Mouse (Mus musculus): ENCODE measurements around the gene Pnpla1. TPM values are rescaled to one million over a fixed set of nuclear protein-coding genes. Genes with fewer than 3 reads are reported as not detected.
"Not testable (repeated sequence)": the region's sequence is repeated elsewhere in the genome, so short reads cannot be mapped to it uniquely, and the experiment has no call there.

Gene Pnpla1
- total RNA-seq, 1 experiment from 2014 or later: not detected

DNA sequence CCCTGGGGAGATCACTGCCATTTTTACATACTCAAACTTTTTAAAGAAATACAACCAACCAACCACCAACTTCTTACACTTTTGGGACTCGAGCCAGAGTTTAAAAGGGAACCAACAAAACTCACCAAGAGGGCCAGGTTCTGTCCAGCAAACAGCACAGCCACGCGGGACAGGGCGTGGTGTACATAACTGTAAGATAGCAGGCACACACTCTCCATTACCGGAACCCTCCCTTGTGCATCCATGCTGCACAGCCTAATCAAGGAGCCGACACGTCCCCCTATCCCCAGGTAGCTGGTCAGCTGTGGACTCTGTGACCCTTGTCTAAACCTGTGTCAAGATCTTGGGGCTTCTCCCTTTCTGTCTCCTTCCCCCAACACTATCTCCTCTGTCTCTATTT, 20.4 kb upstream of the Pnpla1 start:
- no peak for ATAC-seq (replicated peaks; ENCODE audit: low read depth, poor library complexity, severe bottlenecking)

DNA sequence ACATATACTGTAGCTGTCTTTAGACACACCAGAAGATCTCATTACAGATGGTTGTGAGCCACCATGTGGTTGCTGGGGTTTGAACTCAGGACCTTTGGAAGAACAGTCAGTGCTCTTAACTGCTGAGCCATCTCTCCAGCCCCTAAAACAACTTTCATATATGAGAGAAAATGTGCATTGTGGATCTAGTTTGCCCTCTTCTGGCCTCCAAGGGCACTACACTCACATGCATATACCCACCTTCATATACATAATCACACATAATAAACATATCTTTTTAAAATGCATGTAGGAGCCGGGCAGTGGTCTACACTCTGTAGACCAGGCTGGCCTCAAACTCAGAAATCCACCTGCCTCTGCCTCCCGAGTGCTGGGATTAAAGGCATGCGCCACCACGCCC, 16.3 kb upstream of the Pnpla1 start:
- ATAC-seq (replicated peaks; ENCODE audit: low read depth, poor library complexity, severe bottlenecking): not testable (repeated sequence)

DNA sequence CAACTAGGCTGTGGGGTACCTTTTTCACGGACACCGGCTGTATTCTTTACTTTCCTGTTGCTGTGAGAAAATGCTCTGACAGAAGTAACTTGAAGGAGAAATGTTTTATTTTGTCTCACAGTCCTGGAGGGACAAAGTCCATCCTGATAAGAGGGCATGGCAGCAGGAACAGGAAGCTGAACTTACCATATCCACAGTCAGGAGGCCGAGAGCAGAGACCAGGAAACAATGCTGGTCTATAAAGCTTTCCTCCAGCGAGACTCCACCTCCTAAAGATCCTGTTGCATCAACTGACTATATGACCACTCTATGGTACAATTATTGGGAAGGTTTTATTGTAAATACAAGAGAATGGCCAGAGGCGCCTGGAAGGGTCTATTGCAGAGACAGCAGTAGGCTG, 14.5 kb upstream of the Pnpla1 start:
- no peak for ATAC-seq (replicated peaks; ENCODE audit: low read depth, poor library complexity, severe bottlenecking)

DNA sequence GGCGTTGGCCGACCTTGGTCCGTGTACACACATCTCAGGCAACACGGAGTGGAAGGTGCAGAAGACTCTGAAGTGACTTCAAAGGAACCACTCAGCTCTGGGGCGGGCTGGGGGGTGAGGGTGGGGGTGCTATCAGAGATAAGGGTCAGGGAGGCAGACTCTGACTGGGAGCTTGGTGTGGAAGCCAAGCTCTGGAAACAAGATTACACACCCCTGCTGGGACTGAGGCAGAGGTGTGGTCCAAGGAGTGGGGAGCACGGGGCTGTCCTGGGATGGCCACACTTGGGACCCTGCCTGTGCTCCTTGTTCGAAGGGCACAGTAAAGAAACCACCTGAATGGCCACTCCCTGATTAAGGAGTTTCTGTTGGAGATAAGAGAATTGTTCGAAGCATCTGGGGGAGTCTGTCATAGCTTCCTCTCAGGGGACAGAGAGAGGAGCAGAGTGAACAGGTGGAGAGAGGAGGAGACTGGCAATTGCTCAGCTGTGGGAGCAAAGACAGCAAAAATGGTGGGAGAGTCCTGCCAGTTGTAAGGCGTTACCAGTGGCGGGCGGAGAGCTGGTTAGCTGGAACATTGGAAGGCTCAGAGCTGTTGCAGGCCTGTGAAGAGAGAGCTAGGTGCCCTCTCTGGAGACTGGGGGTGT, 11.1 kb upstream of the Pnpla1 start:
- peak; percentile 47; the same call in 1 of the 2 replicates for ATAC-seq (replicated peaks; ENCODE audit: low read depth, poor library complexity, severe bottlenecking)

DNA sequence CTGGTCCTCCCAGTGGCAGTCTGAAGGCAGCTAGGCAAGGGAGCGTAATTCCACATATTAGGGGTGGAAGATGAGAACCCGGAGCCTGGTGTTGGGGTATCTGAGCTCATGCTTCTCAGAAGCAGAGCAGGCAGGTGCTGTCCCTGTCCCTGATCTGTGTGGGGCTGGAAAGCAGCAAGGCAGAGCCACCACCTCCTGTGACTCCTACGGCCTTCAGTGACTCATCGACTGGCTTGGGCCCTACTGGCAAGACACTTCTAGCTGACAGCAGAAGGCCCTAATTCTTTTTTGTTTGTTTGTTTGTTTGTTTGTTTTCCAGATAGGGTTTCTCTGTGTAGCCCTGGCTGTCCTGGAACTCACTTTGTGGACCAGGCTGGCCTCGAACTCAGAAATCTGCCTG, 7.7 kb upstream of the Pnpla1 start:
- no peak for ATAC-seq (replicated peaks; ENCODE audit: low read depth, poor library complexity, severe bottlenecking)

DNA sequence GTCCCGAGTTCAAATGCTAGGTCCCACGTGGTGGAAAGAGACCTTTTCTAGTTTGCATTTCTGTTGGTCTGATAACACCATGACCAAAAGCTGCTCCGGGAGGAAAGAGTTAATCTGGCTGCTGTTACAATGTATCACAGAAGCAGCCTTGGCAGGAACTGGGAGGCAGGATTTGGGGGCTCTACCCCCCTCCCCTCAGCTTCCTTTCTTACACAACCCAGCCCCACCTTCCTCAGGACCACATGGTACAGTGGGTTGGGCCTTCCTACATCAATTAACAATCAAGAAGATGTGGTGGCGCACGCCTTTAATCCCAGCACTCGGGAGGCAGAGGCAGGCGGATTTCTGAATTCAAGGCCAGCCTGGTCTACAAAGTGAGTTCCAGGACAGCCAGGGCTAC, 3.8 kb upstream of the Pnpla1 start:
- no peak; the same call in 1 of the 2 replicates for ATAC-seq (replicated peaks; ENCODE audit: low read depth, poor library complexity, severe bottlenecking)

DNA sequence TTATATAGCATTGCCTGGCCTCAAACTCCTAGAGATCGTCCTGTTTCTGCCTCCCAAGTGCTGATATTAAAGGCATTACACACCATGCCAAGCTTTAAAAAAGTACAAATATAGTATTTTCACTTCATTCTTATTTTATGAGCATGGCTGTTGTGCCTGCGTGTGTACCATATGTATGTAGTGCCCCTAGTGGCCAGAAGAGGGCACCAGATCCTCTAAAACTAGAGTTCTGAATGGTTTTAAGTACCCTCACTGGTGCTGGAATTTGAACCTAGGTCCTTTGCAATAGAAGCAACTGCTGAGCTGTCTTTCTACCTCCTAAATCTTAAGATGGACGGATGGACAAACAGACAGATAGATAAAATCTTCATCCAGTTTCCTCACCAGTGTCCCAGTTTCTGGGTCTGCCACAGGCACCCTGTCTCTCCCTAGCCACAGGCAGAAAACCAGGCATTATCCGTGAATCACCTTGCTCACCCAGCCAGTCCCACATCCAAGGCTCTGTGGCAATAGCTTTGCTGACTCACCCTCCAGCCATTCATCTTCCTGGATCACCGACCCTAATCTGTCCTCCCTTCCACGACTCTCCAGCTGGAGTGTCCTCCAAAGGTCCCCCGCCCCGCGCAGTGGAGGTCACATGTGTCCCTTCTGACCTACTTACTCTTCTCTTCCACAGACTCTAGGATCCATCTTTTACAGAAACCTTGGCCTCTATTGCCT, 2.9 kb upstream of the Pnpla1 start:
- ATAC-seq (replicated peaks; ENCODE audit: low read depth, poor library complexity, severe bottlenecking): no peak

DNA sequence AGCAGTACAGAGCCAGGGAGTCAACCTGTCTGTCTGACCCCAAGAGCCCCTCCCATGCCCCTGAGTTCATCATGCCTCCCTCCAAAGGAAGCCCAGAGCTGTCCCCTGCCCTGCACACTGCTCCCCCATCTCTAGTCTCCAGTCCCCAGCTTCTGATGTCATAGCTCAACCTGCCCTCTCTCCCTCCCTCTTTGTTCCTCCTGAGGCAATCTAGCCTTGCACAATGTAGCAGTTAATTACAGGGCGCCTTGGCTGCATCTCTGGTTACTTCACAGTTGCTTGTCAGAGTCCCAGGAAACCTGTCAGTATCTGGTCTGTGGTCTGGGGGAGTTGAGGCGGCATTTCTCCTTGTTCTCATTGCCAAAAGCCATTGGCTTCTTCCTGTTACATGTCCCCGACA, 2.2 kb upstream of the Pnpla1 start:
- peak; percentile 75 for ATAC-seq (replicated peaks; ENCODE audit: low read depth, poor library complexity, severe bottlenecking)

DNA sequence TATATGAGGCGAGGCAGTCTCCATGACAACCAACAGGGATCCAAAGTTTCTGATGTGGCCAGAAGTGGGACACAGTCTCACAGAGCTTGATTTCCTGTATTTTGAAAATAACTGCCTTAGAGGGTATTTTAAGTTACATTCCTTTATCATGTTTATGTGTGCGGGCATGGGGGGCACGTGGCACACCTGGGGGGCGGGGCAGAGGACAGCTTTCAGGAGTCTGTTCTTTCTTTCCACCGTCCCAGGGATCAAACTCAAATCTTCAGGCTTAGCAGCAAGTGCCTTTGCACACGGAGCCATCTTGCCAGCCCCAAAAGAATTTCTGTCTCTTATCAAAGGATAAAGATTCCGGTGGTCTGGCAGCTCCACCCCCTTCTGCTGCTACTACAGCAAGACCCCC, 5.7 kb downstream of the Pnpla1 start:
- no peak for ATAC-seq (replicated peaks; ENCODE audit: low read depth, poor library complexity, severe bottlenecking)

DNA sequence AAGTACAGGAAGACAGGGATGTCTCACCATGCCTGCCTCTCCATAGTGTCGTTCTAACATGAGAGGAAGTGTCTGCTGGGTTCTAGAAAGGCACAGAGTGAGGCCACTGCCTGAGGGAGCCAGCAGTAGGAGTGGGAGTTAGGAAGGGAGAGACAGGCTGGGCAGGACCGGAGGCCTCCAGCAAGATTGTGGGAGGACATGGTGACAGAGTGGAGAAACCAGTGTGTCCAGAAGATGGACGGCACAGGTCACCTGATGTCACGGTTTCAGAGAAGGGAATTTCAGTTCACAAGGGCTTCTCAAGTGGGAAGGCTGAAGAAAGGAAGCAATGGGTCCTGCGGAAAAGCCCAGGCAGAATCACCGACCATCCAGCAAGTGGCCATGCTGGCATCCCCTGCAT, 6.3 kb downstream of the Pnpla1 start:
- no peak for ATAC-seq (replicated peaks; ENCODE audit: low read depth, poor library complexity, severe bottlenecking)

DNA sequence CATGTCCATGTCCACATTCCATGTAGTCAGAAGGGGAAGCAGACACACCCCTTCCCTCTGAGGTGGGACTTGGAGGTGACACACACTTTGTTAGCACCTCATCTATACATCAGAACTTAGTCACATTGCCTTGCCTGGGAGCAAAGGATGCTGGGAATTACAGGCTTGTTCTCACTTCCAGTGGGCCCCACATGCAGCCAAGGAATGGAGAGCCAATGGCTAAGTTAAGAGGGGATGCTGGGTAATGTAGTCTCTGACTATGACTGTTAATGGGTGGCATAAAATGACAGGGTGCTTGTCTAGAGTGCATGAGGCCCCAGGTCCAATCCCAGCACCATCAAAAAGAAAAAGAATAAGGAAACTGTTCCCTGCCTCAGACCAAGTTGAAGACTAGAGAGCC, 8.7 kb downstream of the Pnpla1 start:
- ATAC-seq (replicated peaks; ENCODE audit: low read depth, poor library complexity, severe bottlenecking): no peak

DNA sequence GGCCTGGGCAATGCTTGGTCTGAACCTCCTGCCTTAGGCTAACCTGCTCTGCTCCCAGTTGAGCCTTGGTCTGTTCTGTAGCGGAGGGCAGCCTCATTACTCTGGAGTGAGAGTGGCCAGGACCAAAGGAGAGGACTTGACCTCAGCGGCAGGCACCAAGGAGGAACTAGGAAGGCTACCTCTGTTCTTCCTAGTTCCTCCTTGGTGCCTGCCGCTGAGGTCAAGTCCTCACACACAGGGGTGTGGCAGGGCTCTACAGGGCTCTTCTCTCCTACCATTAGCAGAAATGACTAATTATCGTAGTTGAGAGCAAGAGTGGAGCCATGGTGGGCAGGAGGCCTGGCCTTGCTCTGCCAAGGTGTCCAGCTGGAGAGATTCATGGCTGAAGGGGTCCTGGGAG, 9.2 kb downstream of the Pnpla1 start:
- no peak for ATAC-seq (replicated peaks; ENCODE audit: low read depth, poor library complexity, severe bottlenecking)

DNA sequence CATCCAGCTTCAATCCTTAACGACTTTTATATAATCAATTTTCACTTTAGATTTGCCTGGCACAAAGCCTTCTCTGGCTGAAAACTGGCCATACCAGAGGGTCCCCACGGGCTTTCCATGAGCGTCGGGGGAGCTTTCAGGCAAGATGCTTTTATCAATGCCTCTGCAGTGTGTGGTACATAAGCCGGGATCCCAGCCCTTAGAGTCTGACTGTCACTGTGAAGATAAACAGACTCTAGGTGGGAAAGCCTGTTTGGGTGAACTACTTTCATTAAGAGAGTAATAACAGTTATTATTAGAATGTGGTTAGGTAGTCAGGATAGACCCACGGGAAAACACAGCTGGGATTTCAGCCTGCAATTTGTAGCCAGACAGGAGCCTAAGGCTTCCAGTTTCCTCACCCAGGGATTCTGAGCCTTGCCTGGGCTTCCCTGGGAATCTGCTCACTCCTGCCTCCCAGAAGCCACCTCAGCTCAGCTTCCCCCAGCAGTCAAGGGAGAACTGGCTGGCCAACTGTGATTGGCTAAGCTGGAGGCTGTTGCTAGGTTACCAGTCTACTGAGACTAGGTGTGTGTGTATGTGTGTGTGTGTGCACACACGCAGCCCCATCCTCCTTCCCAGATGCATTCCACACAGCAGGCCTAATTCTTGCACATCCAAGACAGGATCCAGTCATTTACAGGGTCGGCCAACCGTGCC, 11.3 kb downstream of the Pnpla1 start:
- no peak for ATAC-seq (replicated peaks; ENCODE audit: low read depth, poor library complexity, severe bottlenecking)

DNA sequence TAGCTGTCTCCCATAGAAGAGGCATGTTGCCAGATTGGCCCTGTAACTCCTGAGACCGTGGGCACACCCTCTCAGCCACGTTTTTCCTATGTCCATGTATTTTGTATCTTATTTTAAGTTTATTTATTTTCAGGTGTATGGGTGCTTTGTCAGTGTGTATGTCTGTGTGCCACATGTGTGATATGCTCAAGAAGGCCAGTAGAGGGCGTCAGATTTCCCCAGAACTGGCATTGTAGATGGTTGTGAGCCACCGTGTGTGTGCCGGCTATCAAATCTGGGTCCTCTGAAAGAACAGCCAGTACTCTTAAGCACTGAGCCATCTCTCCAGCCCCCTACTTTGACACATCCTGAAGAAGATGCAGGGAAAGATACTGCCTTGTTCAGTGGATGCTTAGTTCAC, 12.2 kb downstream of the Pnpla1 start:
- no peak for ATAC-seq (replicated peaks; ENCODE audit: low read depth, poor library complexity, severe bottlenecking)

DNA sequence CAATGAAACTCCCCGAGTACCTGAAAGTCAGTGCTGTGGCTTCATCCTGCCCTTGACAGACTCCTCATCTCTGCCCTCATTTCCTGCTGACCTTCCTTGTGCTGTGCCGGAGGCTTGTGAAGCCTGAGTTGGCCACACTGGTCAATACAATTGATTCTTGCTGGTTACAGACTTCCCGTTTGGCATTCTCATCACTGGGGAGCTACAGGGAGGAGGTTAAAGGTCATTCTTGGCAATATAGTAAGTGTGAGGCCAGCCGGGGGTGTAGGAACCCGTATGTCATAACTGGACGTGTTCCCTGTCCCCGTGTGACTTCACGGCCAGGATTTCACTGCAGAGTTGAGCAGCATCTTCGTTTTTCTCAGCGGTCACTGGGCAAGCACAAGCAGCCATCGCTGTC, 13.6 kb downstream of the Pnpla1 start:
- no peak for ATAC-seq (replicated peaks; ENCODE audit: low read depth, poor library complexity, severe bottlenecking)

DNA sequence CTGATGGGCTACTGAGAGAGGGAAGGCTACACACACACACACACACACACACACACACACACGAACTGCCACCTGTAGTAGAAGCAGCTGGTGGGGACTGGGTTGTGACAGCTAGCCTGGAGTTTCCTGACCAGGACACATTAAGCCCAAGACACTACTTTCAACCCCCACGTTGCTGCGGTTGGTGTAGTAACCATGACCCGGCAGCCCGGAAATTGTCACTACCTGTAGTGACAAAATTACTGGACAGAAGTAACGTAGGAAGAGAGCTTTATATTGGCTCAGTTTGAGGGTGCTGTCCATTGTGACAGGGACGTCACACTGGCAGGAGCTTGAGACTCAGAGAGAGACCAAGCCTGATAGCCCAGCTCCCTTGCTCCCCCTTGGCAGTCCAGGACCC, 14.1 kb downstream of the Pnpla1 start:
- ATAC-seq (replicated peaks; ENCODE audit: low read depth, poor library complexity, severe bottlenecking): no peak

DNA sequence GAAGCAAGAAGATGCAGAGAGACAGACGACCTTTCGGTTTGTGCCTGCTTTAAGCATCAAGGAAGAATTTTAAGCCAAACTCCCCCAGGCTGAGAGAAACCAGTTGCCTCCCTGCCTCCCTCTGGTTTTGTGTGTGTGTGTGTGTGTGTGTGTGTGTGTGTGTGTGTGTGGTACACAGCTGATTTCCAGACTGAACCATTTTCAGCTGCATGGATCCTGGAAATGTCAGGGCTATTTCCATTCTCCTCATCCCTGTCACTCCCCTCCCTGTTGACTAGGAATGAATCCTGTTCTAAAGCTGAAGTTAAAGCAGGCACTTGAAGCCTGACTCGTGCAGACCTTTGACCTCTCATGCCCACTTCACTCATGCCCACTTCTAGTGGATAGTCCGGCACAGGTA, 16.0 kb downstream of the Pnpla1 start:
- no peak for ATAC-seq (replicated peaks; ENCODE audit: low read depth, poor library complexity, severe bottlenecking)

DNA sequence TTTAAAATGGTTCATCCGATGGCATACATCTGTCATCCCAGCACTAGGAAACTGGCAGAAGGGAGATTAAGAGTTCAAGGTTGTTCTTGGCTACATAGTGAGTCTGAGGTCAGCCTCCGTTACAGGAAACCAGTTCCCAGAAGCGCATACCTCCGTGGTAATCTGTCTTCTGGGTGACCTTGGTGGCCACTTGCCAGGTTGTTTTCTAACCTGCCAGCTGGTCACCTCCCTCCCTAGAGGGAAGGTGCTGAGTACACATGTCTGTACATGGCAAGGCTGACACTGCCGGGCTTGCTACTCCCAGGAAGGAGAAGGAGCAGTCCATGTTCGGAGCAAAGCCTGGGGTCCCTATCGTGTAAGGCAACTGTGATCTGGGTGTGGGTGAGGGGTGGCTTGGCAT, 16.6 kb downstream of the Pnpla1 start:
- no peak for ATAC-seq (replicated peaks; ENCODE audit: low read depth, poor library complexity, severe bottlenecking)

DNA sequence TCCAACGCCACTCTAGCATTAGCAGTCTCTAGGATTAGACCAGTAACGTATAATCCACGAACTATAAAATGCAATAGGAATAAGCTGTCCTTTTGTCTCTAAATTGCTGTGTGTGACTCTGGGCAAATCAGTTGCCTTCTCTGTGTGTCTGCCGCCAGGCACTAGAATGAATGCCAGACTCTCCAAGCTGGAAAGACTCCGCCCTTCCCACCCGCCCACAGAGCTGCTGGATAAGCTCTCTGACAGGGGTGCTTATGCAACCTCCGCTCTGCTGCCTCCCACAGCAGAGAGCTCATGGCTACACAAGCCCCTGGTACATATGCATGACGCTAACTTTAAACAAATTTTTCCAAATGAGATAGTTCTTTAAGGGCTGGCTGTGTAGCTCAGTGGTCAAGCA, 17.1 kb downstream of the Pnpla1 start:
- ATAC-seq (replicated peaks; ENCODE audit: low read depth, poor library complexity, severe bottlenecking): no peak

DNA sequence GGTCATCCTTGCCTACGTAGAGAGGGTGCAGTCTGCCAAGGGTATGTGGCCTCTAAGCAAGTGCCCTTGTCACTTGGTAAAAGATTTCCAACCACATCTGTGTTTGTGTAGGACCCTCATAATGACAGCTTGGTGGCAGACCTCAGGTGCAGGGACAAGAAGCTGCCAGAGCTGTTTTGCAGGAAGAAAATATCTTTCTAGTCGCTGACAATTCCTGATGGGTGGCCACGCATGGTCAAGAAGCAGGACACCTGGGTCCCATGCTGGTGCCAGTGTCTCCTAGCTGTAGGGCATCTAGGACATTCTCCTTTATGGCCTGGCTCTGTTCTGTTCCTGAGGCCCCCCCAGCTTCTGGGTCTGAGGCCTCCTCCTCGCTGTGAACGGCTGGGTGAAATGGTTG, 18.1 kb downstream of the Pnpla1 start:
- ATAC-seq (replicated peaks; ENCODE audit: low read depth, poor library complexity, severe bottlenecking): no peak

DNA sequence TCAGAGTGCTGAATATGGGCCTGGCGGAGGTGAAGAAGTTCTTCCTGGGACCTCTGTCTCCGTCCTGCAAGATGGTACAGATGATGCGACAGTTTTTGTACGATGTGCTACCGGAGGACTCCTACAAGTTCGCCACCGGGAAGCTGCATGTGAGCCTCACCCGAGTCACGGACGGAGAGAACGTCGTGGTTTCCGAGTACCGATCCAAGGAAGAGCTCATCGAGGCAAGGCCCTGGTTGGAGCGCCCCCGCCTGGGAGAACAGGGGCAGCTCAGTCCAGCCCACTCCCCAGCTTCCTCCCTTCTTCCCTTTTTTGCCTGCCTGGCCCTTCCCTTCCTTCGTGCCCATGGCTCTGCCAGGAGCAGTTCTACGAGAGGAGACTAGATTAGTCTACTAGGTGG, 18.6 kb downstream of the Pnpla1 start:
- peak; percentile 50 for ATAC-seq (replicated peaks; ENCODE audit: low read depth, poor library complexity, severe bottlenecking)
